Comparison of ENCODE assay signal across 8 mouse cellular contexts in genomic region chr17:48538328-48538727, GRCm38 (mm10).
DNase-seq lines count a peak whose midpoint lies in the region; ATAC-seq and TF ChIP-seq lines count a peak whose summit lies in the region.

No protein-coding gene starts in this region.

- H3K4me2 ChIP-seq in heart, postnatal 0 days (ENCODE audit: low read depth, low read length), result no peak overlapping the region
- no peak overlapping the region for H3K4me2 ChIP-seq in neural tube, embryonic 15.5 days
- H3K4me2 ChIP-seq in heart, embryonic 11.5 days, result no peak overlapping the region

- H3K4me1 ChIP-seq in heart, postnatal 0 days (ENCODE audit: control insufficient read depth, insufficient read depth), result no peaks in the 10 kb centered on the region
- peaks cover 7% of the 10 kb centered on the region for H3K4me1 ChIP-seq in neural tube, embryonic 15.5 days
- no peaks in the 10 kb centered on the region for H3K4me1 ChIP-seq in small intestine, adult 2 months (ENCODE audit: control insufficient read depth, insufficient read depth, insufficient read length, low read length)
- H3K4me1 ChIP-seq in heart, embryonic 11.5 days (ENCODE audit: control insufficient read depth, insufficient read depth, low read length), result no peaks in the 10 kb centered on the region

- DNase-seq in heart, postnatal 0 days (ENCODE audit: low spot score), result no peak
- DNase-seq in heart, adult 11 months, result no peak
- peak; percentile 52 for DNase-seq in neural tube, embryonic 10.5 days (ENCODE audit: extremely low spot score, low spot score)
- DNase-seq in embryo, embryonic 10.5 days (ENCODE audit: low spot score), result peak; percentile 66
- DNase-seq in urinary bladder, adult 18-20 months (ENCODE audit: low spot score in 2 of 2), result no peak

- no peak for TF ChIP-seq EP300 in heart, postnatal 0 days (IDR thresholded peaks at IDR 0.05; ENCODE audit: low read depth)

- no peaks in the 10 kb centered on the region for H3K36me3 ChIP-seq in heart, postnatal 0 days (replicated peaks; ENCODE audit: control insufficient read depth, insufficient read depth, low read length)
- no peaks in the 10 kb centered on the region for H3K36me3 ChIP-seq in neural tube, embryonic 15.5 days
- H3K36me3 ChIP-seq in small intestine, adult 2 months (ENCODE audit: control insufficient read depth, insufficient read depth, low read length), result no peaks in the 10 kb centered on the region
- H3K36me3 ChIP-seq in heart, embryonic 11.5 days (ENCODE audit: control insufficient read depth, insufficient read depth, low read length), result no peaks in the 10 kb centered on the region

- no peaks in the 10 kb centered on the region for H3K27me3 ChIP-seq in heart, postnatal 0 days (ENCODE audit: control insufficient read depth, insufficient read depth, low read length)
- no peaks in the 10 kb centered on the region for H3K27me3 ChIP-seq in neural tube, embryonic 15.5 days (replicated peaks)
- H3K27me3 ChIP-seq in small intestine, adult 2 months (ENCODE audit: control insufficient read depth, insufficient read depth, low read length), result no peaks in the 10 kb centered on the region
- no peaks in the 10 kb centered on the region for H3K27me3 ChIP-seq in heart, embryonic 11.5 days (ENCODE audit: control insufficient read depth, insufficient read depth, low read length)

- peak; percentile 58 for TF ChIP-seq CTCF in heart, postnatal 0 days (IDR thresholded peaks at IDR 0.05; ENCODE audit: low read depth)
- peak; percentile 43; the same call in 1 of the 2 replicates for TF ChIP-seq CTCF in small intestine, adult 2 months (IDR thresholded peaks at IDR 0.05; ENCODE audit: extremely low read depth, insufficient read length, insufficient replicate concordance, low read depth, low read length)

- H3K9me3 ChIP-seq in heart, postnatal 0 days (replicated peaks; ENCODE audit: control insufficient read depth, low read length), result no peaks in the 10 kb centered on the region
- no peaks in the 10 kb centered on the region for H3K9me3 ChIP-seq in neural tube, embryonic 15.5 days (replicated peaks)
- 0 out of 2 replicates have a peak, but pooled peaks cover 3% of the 10 kb centered on the region for H3K9me3 ChIP-seq in heart, embryonic 11.5 days (replicated peaks; ENCODE audit: control insufficient read depth, low read length)

- no peak overlapping the region for H3K9ac ChIP-seq in heart, postnatal 0 days (replicated peaks; ENCODE audit: low read depth, low read length)
- no peak overlapping the region for H3K9ac ChIP-seq in neural tube, embryonic 15.5 days (replicated peaks)
- no peak overlapping the region for H3K9ac ChIP-seq in heart, embryonic 11.5 days (ENCODE audit: low read depth, low read length)

- no peak for ATAC-seq in heart, postnatal 0 days (ENCODE audit: insufficient read depth, low read depth)
- no peak for ATAC-seq in neural tube, embryonic 15.5 days (ENCODE audit: low FRiP score)
- ATAC-seq in heart, embryonic 11.5 days (replicated peaks; ENCODE audit: insufficient number of reproducible peaks, low FRiP score, low TSS enrichment), result no peak

- H3K27ac ChIP-seq in heart, postnatal 0 days (ENCODE audit: low read depth), result no peak overlapping the region
- no peak overlapping the region for H3K27ac ChIP-seq in neural tube, embryonic 15.5 days (replicated peaks)
- no peak overlapping the region for H3K27ac ChIP-seq in small intestine, adult 2 months (ENCODE audit: insufficient read depth, low read depth, low read length)
- H3K27ac ChIP-seq in heart, embryonic 11.5 days (ENCODE audit: low read depth, low read length), result no peak overlapping the region

- no peak overlapping the region for H3K4me3 ChIP-seq in heart, postnatal 0 days (ENCODE audit: low read depth, low read length)
- no peak overlapping the region for H3K4me3 ChIP-seq in neural tube, embryonic 15.5 days (replicated peaks)
- no peak overlapping the region for H3K4me3 ChIP-seq in small intestine, adult 2 months (ENCODE audit: low read depth, low read length)
- no peak overlapping the region for H3K4me3 ChIP-seq in heart, embryonic 11.5 days (ENCODE audit: low read depth, low read length)

- no peak for TF ChIP-seq POLR2A in small intestine, adult 2 months (IDR thresholded peaks at IDR 0.05; ENCODE audit: low read depth, low read length)

- 67% methylated on average over 5 of the region's 5 CpGs for WGBS in heart, postnatal 0 days
- 85% methylated on average over 5 of the region's 5 CpGs for WGBS in neural tube, embryonic 15.5 days
- WGBS in small intestine, adult 2 months, result 92% methylated on average over 5 of the region's 5 CpGs
- 72% methylated on average over 5 of the region's 5 CpGs for WGBS in heart, embryonic 11.5 days (ENCODE audit: insufficient replicate concordance)

Comparison
In these comparisons a context has a peak if more than half of its experiments do, and no peak if none do; other contexts are left out.
1. DNase-seq: peak in neural tube, embryonic 10.5 days (single experiment) and embryo, embryonic 10.5 days (single experiment); none in heart, postnatal 0 days (single experiment), heart, adult 11 months (single experiment) and urinary bladder, adult 18-20 months (0 of 2).